Mouse (Mus musculus): ENCODE data around the gene Ccdc28b.

- TF ChIP-seq CTCF (IDR thresholded peaks at IDR 0.05; ENCODE audit: insufficient read depth, low read length): no peak
- TF ChIP-seq POLR2A (IDR thresholded peaks at IDR 0.05; ENCODE audit: borderline replicate concordance, extremely low read depth, low read depth, low read length): no peak
Measured at GRCm38 (mm10) chr4:129573430-129573829, 50.3 kb downstream of the Ccdc28b start, which contains the start of gene Lck.

All from lung, adult 2 months (tissue).